Mouse (Mus musculus) heart, adult 18-20 months (tissue): ENCODE measurements around the gene Serpinh1. TPM values are rescaled to one million over a fixed set of nuclear protein-coding genes. Genes with fewer than 3 reads are reported as not detected.
"Not testable (repeated sequence)": the region's sequence is repeated elsewhere in the genome, so short reads cannot be mapped to it uniquely, and the experiment has no call there.

Experiments used
- DNase-seq, 2 experiments: peaks; one replicate each; pipeline ENCODE4 v3.0.0; 2021 to 2022; ENCODE audit warnings: mixed read lengths in 1 of 2
- total RNA-seq, 2 experiments: library from RNA; stranded (reverse); gene quantifications; 2 replicates each; pipeline ENCODE4 v1.2.3; 2021

Serpinh1 gene
- total RNA-seq, 2 experiments from 2014 or later: 200 to 293 TPM

DNA sequence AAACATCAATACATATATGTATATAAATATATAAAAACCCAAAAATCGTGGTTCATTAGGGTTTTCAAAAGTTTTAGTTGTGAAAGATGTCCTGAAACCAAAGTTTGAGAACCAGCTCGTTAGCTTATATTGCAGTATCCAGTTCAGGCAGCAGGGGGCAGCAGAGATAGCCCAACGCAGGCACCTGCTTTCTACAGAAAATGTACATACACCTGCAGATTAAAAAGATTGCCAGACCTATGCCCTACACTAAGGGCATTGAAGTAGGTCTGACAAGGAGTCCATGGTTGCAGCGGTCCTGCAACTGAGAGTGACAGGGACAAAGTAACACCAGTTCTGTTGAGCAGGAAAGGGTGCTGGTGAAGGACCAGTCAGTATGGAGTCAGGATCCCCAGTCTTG is 22.4 kb upstream of the Serpinh1 start:
- peak; percentile 61 to 94 for DNase-seq

DNA sequence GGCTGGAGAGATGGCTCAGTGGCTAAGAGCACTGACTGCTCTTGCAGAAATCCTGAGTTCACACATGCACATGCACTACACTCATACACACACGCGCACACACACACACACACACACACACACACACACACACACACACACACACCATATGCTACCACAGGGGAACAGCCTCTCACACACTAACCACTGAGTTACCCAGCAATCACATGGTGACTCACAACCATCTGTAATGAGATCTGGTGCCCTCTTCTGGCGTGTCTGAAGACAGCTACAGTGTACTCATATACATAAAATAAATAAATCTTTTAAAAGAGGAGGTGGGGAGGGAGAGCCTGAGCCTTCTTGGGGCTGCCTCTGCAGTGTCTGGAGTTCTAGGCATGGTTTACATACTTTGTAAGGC is 21.3 kb upstream of the Serpinh1 start:
- DNase-seq: not testable (repeated sequence)

DNA sequence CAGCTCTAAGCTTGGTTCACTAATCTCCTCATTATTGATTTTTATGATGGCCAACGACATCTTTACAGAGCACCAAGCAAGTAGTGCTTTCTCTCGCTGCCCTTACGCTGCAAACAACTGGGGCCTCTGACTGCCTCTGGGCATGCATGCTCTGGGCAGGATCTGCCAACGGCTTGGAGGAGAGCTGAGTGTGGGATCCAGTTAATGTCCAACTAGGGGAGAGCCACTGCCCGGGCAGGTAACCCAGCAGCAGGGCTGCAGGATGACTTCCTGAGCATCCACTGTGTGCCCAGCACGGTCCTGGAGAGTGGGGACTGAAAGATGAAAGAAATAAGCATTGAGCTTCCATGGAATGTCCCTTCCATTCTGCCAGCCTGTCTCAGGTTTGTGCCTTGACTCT is 13.7 kb upstream of the Serpinh1 start:
- no peak for DNase-seq

DNA sequence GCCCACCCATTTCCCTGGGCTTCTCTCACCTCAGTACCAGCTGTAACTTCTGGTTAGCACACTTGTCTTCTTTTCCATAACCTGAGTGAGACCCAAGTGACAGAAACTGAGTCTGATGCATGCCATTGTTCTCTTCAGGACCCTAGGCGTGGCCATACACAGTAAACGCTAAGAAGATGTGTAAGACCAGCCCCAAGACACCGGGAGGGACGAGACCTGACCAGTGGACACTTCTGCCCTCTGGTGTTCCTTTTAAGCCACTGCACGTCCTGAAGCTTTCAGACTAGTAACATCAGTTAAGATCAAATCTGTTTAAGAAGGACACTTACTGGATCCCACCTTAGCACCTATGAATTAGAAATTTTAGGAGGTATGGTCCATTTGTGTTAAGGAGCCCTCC is 12.0 kb upstream of the Serpinh1 start:
- DNase-seq: peak; percentile 77 to 87

DNA sequence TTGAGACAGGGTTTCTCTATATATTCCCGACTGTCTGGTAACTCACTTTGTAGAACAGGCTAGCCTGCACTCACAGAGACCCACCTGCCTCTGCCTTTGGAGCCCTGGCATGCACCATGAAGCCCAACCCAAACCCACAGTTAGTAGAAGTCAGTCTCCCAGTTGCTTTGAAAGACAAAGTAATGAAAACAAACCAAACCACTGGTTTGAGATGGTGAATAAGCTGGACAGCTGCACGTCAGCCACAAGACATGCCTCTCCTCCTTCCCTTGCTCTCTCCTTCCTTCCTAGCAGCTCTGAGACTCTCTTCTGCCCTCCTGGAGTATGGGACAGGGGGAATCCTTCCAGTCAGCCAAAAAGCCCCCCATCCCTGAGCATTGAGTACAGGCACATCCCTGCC is 9.1 kb upstream of the Serpinh1 start:
- no peak for DNase-seq

DNA sequence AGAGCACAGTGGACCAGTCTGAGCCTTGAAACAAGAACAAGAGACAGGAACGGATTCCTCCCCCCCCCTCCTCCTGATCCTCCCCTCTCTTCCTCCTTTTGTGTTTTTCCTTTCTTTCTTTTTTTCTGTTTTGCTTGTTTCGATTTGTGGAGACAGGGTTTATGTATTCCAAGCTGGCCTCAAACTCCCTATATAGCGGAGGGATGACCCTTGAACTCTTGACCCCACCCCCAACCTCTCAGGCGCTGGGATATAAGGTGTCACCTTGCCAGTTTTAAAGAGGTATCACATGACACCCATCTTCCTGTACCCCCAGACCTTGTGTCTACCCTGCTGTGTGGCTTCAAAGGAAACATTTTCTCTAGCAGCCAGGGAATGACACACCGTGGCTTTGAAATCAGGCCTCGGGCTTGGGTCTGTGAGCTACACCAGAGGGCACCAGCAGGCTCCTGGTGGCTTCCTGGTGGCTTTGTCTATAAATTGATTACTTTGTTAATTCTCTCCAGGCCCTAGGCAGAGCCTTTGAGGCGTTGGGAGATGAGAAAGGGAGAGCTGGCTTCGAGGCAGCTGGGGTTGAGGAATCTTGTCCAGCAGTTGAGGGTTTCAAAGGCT is 7.9 kb upstream of the Serpinh1 start:
- no peak for DNase-seq

DNA sequence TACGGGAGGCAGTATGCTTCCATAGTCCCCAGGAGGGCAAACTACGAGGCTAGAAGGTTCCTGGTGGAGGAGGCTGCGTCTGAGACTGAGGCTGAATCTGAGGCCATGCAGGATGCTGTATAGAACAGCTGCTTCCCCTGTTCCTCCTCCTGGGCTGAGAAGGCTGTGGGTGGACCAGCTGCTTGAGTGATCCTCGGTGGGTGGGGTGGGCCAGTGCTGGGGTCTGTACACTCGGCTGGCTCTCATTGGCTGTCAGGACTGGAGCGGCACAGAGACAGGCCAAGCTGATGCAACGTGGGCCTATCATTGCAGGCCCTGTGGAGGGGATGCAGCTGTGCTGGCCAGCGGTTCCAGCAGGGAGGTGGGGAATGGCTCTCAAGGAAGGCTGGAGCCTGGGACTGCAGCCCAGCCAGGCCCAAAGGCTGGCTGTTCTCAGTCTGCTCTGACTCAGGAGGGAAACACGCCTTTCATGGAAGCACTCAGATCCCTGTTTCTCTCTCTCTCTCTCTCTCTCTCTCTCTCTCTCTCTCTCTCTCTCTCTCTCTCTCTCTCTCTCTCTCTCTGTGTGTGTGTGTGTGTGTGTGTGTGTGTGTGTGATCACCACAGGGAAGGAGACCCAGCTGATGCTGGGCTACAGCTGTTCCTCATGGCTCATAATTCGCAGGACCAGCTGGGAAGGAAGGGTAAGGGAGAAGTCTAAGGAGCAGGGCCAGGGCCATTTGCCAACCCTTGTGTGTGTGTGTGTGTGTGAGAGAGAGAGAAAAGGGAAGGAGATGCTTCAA is 7.2 kb upstream of the Serpinh1 start:
- DNase-seq: peak; percentile 84 to 96

DNA sequence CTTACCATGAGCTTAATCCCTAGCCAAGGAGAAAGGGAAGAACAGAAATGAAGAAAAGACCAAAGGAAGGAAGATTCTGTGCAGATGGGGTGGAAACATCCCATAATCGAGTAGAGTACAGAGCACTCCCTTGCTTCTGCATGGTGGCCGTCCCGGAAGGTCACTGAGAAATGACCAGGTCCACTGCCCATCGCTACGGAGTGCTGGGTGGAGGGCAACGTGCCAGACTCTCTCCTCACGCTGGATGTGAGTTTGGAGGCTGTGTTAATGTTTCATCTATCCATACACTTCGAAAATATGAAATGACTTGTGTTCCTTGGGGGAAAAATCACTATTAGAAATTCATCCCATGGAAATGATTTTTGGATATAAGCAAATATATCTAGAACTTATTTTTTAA is 5.3 kb upstream of the Serpinh1 start:
- no peak for DNase-seq

DNA sequence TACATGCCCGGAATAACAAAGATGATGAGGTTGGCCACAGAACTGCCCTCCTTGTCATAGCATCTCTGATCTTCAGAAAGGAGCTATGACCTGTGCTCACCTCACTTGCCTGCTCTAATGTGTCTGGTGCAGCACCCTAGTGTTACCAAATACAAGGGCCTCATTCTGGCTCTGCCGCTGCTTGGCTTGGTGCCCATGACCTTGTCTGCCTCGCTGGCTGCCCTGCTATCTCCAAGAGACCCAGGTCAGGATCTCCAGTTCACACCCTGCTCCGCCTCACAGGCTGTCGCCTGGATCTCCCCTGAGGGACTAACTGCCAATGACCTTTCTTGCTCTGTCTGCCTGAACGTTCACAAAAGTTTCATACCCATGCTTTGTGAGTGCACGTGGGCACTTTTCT is 4.2 kb upstream of the Serpinh1 start:
- peak; percentile 71 to 79 for DNase-seq

DNA sequence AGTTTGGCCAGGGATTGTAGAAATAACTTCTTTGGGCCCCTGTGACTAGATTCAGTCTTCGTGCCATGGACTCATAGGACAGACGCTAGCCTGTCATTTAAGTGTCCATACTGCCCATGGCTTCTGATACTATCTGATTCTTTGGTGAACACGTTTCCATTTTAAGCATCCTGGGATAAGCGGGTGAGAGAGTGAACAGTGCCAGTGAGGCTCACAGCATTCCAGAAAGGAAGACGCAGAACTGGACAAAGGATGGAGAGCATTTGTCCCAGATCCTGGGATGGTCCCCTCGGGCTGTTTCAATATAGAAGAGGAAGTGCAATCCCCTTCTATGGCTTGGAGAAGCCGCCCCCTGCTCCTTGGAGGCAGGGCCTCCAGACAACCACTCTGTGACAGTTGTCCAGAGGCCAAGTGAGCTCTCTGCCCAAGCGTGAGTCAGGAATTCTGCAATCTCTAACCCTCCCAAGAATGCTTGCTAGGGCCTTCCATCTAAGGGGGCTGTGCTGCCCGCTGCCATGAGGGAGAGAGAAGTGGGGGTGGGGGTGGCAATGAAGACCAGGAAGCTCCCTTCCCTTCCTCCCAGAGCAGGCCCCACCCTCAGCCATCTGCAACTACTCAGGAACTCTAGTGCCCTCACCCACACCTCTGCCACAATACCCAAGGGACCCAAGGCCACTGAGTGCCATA is 3.3 kb upstream of the Serpinh1 start:
- peak; percentile 81 to 85 for DNase-seq

DNA sequence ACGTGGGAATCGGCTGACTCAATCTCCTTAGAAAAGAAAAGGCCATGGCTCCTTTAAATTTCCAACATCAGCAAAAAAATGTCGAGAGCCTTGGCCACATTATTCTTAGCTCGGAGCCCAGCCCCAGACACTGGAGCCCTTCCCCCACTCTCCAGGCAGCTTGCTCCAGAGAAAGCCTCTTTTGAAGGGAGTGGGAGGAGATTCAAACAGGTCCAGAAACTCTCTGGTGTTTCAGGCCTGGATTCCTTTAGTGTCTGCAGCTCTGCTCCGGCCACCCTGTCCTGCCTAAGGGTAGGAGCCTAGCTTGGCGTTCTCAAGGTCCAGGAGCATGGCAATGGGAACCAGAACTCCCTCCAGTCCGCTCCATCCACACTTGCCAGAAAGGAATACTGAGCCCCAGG is 2.7 kb upstream of the Serpinh1 start:
- peak; percentile 87 to 92 for DNase-seq

DNA sequence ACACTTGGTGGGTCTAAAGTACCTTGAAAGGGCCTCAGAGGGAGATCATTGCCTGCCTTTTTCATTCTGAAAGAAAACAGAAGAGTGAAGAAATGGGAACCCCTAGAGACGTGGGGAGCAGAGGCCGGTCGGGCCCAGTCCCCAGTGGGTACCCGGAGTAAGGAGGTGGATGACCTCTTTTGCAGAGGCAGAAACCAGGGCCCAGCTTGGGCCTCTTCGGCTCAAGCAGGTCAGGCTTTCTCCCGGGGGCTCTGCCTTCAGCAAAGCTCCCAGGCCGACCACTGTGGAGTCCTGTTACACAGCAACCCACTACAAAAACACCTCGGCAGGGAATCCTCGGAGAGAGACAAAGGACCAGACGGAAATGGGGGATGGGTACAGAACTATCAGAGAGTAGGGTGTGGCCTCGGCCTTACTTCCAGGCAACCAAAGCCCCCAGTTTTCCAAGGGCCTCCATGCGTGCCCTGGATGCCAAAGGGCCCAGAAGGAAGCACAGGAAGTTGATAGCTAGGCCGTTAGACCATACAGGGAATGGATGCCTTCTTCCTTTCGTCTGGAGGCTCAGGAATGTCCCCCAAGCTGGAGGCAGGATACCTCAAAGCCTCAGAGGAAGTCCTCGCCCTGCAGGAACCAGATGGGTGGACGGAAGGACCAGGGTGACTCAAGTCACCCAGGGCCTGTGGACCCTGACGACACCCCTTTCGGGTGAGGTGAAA is 1.1 kb downstream of the Serpinh1 start:
- DNase-seq: peak; percentile 71 to 79

DNA sequence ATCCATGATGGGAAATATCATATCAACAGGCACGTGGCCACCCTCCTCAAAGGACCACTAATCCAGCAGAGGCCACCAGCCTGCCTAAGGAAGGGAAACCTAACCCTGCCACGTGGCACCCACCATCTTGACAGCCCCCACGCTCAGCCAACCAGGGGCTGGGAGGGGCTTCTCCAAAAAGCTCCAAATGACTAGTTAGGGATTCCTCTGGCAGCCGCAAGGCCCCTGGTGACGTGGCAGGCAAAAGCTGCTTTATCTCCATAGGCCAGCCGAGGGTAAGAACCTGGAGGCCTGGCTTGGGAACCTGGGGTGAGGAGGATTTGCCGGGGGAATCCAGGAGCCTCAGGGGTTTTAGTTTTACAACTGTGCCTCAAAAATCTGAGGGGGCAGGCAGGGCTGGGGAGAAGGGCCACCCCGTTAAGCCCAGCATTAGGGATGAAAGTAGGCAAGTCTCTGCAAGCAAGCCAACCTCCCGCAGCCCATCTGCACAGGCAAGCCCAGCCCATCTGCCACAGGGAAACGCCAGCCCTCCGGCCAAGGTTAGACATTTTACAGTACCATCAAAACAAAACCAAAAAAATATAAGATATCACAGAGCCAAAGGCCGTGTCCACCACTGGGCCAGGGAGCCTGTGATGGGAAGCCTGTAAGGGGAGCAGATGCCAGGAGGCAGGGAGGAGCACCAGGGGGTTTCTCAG is 1.8 kb downstream of the Serpinh1 start:
- DNase-seq: peak; percentile 60 to 63

DNA sequence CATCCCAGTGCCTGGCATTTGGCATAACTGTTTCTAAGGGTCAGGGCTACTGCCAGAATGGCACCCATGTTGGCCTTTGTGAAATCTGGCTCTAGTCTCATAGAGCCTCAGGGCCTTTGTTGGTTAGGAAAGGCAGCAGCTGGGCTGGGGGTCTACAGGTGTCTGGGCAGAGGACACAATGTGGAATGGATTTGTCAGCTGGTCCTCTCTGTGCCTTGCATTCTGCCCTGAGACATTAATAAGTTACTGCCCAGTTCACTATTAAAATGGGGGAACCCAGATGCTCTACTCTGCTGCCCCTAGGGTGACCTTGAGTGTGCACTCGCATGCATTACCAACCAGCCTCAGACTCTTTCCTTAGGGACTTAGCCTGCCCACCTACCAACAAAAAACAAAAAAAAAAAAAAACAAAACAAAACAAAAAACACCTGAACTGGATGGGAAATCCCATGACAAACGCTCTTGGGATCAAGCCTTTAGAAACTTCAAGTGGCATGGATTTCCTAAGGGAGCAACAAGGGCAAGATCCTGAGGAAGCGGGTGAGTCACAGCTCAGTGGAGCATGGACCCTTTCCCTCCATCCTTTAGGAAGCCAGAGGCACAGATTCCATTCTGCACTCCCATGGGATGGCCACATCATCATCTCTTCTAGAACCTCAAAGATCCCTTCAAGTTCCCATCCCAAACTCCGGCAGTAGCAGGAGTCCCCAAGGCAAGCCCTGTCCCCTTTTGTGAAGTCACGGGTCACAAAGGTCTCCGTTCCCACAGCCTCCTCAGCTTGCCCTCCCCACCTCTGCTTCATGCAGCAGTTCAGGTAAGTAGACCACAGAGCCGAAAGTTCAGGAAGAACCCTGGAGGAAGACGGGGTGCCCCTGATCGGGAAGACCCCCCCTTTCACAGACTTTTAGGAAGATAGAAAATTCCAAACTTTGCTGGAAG is 3.0 kb downstream of the Serpinh1 start:
- no peak for DNase-seq

DNA sequence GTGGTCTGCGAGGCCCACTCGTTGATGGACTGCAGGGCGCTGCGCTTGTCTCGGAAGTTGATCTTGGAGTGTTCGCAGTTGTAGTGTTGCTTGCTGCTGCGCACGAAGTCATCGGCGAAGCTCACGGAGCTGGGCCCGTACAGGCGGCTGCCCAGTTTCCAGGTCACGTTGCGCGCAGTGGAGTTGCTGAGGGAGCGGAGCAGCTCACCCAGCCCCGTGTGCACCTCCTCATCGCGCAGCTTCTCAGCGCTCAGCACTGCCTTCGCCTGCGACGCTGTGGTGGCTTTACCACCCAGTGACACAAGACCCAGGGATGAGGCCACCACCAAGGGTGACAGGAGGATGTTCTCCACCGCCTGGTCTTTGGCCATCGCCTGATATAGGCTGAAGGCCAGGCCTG is 4.2 kb downstream of the Serpinh1 start:
- DNase-seq: no peak

DNA sequence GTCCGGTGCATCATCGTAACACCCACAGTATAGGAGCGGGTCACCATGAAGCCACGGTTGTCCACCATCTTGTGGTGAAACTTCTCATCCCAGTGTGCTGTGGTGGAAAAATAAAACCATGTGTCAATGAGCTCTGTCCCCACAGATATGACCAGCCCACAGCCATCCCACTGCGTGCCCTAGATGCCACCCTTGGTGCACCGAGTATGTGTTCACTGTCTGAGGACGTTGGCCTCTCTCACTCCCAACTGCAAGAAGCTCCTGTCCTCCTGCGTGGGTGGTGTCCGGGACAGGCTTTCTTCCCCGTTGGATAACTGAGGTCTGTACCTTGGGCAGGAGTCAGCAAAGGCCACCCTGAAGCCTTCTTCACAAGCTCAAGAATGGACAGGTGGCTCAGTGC is 5.8 kb downstream of the Serpinh1 start:
- no peak for DNase-seq

DNA sequence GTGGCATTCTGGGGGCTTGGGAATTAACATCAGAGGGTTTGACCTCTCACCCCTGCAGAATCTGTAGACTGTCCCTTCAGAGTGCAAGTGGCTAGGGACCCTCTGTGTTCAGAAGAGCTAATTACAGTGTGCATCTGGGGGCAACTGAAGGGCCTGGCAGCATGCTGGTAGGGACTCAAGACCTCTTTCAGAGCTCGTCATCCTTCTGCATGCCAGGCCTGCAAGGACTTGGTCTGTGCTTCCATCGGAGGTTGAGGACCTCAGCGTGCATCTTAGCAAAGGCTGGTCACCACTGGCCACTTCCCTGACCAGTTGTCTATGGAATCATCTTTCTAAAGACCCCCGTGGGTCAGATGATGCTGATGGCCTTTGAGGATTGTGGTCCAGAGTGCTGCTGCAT is 9.5 kb downstream of the Serpinh1 start:
- no peak for DNase-seq

DNA sequence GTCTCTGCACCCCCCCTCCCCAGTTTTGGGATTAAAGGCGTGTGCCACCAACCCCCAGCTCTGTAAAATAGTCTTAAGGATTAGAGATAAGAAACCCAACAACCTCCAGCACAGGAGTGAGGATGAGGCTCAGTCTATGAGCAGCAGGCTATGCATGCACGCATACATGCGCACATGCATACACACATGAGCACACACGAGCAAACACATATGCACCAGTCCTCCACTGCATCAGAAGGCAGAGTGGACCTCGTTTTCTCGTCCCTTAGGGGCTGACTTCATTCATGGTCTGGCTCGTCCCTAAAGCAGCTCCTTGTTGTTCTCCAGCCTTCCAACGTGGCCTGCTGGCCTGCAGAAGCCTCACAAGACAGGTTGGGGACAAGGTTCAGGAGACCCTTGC is 12.3 kb downstream of the Serpinh1 start:
- DNase-seq: no peak

DNA sequence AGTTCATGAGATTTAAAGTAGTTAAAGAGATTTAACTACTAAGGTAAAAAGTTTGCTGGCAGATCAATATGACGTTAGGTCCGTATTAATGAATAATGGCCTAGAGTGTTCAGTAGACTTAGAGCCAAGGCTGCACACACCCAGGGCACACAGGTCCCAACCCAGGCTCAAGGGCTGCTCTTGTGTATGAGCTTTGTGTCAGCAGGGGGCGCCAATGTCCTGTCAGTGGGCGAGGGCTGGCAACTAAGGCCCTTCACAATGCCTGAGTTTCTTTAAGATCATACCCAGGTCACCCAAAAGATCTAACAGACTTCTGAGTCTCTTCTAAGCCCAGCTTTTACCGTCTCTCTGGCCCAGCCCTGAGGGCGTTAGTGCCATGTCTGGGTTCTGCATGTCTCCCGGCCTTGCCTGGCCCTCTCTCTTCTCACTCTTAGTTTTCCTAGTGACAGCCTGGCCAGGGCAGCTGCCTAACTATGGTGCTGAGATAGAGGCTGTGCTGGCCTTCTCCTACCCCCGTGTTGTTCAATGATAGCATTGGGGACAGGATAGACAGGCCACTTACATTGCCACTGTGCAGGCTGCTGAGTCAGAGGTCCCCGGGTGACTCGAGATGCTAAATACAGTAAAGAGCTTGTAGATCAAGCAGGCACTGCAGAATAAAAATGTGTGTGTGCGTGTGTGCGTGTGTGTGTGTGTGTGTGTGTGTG is 20.1 kb downstream of the Serpinh1 start:
- DNase-seq: peak; percentile 83 to 97

DNA sequence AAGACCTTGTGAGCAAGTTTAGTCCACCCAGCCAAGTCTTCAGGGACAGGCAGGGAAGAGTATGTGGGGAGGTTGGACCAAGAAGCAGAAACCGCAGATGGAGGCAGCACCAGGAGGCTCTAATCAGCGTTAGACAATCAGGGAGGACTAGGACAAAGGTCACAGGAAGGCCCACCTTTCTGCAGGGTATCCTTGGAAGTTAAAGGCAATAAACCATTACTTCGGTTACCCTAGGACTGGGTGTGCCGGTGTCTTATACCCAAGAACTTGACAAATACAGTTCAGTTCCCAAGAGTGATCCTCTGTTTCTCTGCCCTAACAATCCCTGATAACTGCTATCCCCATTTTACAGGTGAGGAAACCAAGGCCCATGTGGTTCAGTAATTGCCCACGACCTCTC is 23.0 kb downstream of the Serpinh1 start:
- DNase-seq: no peak
